Mouse (Mus musculus) heart, postnatal 14 days (tissue): ENCODE measurements around the gene Olfr311. TPM values are rescaled to one million over a fixed set of nuclear protein-coding genes. Genes with fewer than 3 reads are reported as not detected.
A peak's percentile ranks its signal among the peaks of the same experiment; 100 is the strongest.
"Not testable (repeated sequence)": the region's sequence is repeated elsewhere in the genome, so short reads cannot be mapped to it uniquely, and the experiment has no call there.

ENCODE experiments used
- DNase-seq, 2 experiments: peaks; one replicate each; pipeline ENCODE4 v3.0.0; 2021 to 2022
- intact Hi-C: fragments of 180-260 bp; cut with DNase I; formaldehyde crosslinking; loops from one replicate; pipeline ENCODE4 v1.15.1; 2025
- long read RNA-seq, 2 experiments: library from polyadenylated mRNA; stranded (forward); transcript quantifications; one replicate each; pipeline ENCODE4 v2.0.0; 2021
- total RNA-seq, 2 experiments: library from RNA; stranded (reverse); gene quantifications; 2 replicates each; pipeline ENCODE4 v1.2.3; 2021

The Olfr311 gene
- not detected for total RNA-seq
- long read RNA-seq, experiment 1, result 0 reads
- long read RNA-seq, experiment 2, result 0 reads

DNA sequence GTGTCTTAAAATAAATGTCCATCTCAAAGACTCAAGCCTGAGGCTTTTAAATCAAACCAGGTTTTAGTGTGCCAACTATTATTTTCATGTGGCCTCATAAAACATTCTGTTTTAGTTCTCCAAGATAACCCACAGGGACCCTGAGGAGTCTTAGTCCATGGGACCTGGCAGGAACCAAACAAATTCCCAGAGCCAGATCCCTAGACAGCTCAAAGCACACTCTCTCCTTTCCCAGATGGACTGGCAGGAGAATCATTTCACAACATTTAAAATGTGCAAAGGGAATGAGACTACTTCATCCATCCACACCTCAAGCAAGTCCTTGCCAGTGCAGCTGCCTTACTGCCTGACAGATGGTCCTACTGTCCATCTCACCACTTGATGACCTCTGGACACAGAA lies at the start of gene Olfr311:
Gene Olfr311 (plus strand): TSS at position 301 of the 400 bp plus-strand sequence.
- intact Hi-C loops, DNase-seq: not testable (repeated sequence)

- intact Hi-C loops, result no loop called here
- no peak for DNase-seq
Observed at GRCm38 (mm10) chr11:58789532-58789931, 49.5 kb upstream of the Olfr311 start.

- DNase-seq, result no peak
- intact Hi-C loops, result no loop called here
Observed at GRCm38 (mm10) chr11:58790053-58790452, 49.0 kb upstream of the Olfr311 start.

GRCm38 (mm10) chr11:58790646-58791045 lies 48.4 kb upstream of the Olfr311 start:
- DNase-seq, result no peak
- intact Hi-C loops, result no loop called here

DNA sequence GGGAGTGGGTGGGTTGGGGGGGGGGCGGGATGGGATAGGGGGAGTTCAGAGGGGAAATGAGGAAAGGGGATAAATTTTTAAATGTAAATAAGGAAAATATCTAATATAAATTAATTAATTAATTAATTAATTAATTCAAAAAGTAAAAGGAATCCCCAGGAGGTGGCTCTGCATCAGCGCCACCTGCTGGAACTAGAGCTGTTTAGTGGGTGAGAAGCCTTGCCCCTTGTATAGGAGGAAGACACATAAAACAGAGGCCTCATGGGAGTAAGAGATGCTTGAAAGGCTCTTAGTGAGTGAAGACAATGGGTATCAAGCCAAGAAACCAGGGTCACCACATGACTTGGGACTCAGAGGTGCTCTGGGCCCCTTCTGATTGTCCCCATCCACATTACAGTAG lies 43.2 kb upstream of the Olfr311 start:
- no peak for DNase-seq
- intact Hi-C loops, result no loop called here

GRCm38 (mm10) chr11:58796850-58797249 lies 42.2 kb upstream of the Olfr311 start:
- DNase-seq, result peak in 1 of 2 experiments; percentile 9
- intact Hi-C loops, result no loop called here

- no peak for DNase-seq
- intact Hi-C loops, result no loop called here
Observed at GRCm38 (mm10) chr11:58799747-58800146, 39.3 kb upstream of the Olfr311 start.

GRCm38 (mm10) chr11:58801558-58802228 lies 37.4 kb upstream of the Olfr311 start, which contains the start of gene Fam183b:
TSS of gene Fam183b (minus strand) at chr11:58801960.
- intact Hi-C loops, result no loop called here
- peak; percentile 3 to 9 for DNase-seq

GRCm38 (mm10) chr11:58803871-58804270 lies 35.2 kb upstream of the Olfr311 start:
- no peak for DNase-seq
- intact Hi-C loops, result no loop called here

- intact Hi-C loops, result no loop called here
- DNase-seq, result no peak
Observed at GRCm38 (mm10) chr11:58804393-58804792, 34.7 kb upstream of the Olfr311 start.

DNA sequence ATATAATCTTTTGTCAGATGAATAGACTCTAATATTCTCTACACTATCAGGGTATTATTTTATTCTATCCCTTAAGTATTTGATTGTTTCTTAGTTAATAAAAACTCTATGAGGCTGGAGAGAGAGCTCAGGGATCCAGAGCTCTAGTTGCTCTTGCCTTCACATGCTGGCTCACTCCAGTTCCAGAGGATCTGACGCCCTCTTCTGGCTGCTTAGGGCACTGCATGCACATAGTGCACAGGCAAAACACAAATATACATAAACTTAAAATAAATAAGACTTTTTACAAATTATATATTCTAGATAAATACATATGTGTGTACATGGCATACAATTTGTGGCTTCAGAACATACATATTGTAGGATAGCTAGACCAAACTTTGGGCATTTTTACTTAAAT lies 27.1 kb upstream of the Olfr311 start:
- no peak for DNase-seq
- intact Hi-C loops, result no loop called here

DNA sequence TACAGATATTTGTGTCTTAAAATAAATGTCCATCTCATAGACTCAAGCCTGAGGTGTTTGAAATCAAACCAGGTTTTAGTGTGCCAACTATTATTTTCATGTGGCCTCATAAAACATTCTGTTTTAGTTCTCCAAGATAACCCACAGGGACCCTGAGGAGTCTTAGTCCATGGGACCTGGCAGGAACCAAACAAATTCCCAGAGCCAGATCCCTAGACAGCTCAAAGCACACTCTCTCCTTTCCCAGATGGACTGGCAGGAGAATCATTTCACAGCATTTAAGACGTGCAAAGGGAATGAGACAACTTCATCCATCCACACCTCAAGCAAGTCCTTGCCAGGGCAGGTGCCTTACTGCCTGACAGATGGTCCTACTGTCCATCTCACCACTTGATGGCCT lies 24.4 kb upstream of the Olfr311 start, which contains the start of gene Olfr313:
Gene Olfr313 (plus strand): TSS at position 301 of the 400 bp plus-strand sequence.
- DNase-seq, intact Hi-C loops: not testable (repeated sequence)

DNA sequence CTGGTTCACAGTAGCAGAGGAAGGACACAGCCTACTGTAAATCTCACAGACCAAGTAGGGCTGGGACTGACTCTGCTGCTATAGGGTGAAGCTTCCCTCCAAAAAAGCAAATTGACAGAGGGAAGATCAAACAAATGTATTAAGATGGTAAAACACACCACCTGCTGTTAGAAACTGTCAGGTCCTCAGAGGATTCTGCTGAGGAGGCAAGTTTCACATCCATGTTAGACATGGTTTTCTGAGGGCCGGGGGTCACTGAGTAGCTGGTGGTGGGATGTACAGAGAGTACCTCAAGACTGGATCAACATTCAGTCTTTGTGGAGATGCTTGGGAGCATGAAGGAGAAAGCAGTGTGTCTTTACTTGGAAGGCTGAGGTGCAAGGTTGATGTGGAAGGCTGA lies 23.4 kb upstream of the Olfr311 start:
- intact Hi-C loops, result no loop called here
- no peak for DNase-seq

GRCm38 (mm10) chr11:58828937-58829336 lies 10.1 kb upstream of the Olfr311 start, which contains the start of gene Olfr312:
TSS of gene Olfr312 (plus strand) at chr11:58829237.
- DNase-seq, intact Hi-C loops: not testable (repeated sequence)

DNA sequence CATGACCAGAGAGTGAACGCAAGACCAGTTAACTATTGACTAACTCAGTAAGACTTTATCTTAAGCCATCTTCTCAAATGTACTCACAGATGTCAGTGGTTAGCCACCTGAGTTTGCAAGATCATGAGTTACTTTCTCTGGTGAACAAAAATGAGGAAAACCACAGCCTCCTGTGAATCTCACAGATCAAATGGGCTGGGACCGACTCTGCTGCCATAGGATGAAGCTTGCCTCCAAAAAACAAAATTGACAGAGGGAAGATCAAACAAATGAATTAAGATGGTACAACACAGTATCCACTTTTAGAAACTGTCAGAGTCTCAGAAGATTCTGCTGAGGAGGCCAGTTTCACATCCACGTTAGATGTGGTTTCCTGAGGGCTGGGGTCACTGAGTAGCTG lies 9.3 kb upstream of the Olfr311 start:
- intact Hi-C loops, result no loop called here

DNA sequence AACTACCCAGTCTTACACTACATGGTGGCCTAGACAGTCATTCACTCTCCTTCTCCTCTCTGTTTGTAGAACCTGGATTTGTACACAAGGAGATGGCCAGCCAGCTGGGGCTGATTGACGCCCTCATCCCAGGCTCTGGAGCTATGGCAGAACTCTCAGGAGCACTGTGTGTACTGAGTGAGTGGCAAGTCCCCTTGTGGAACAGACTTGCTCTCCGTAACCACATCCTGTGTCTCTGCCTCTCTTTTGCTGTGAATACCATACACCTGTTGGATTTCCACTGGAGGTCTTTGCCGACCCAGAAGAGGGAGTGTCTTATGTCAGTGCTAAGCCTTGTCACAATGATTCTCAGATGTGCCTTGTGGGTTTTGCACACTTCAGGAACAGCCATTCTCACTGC lies 6.5 kb upstream of the Olfr311 start:
- intact Hi-C loops, DNase-seq: not testable (repeated sequence)

More for the DNA sequence above, 9.3 kb upstream of the Olfr311 start:
- DNase-seq, result no peak

- peak; percentile 77 to 86 for DNase-seq
- intact Hi-C loops, result loop anchor here (5.0 kb wide), 1 partner anchor 55 kb away; the partner anchor contains the start of gene Zfp39
Observed at GRCm38 (mm10) chr11:58846919-58847461, 7.9 kb downstream of the Olfr311 start, which contains the start of gene Gm12258. TSS of gene Gm12258 (plus strand) at chr11:58847158.

DNA sequence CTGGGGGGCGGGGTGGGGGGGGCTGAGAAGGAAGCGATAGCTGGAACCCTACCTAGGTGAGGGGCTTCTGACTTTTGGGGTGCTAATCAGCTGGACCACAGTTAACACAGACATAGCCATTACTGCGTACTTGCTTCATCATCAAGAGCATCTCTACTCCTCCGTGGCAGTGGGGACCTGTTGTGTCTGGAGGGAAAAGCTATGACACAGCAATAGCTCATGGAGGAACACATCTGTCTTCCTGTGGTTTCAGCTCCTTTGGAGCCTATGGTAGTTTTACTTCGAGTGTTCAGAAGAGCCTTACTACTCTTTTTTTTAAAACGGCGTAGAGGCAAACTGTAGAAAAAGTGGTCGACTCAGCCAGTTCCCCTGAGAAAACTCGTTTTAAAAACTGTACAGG lies 8.6 kb downstream of the Olfr311 start:
- intact Hi-C loops, result loop anchor here (5.0 kb wide), 1 partner anchor 55 kb away; the partner anchor contains the start of gene Zfp39
- no peak for DNase-seq

DNA sequence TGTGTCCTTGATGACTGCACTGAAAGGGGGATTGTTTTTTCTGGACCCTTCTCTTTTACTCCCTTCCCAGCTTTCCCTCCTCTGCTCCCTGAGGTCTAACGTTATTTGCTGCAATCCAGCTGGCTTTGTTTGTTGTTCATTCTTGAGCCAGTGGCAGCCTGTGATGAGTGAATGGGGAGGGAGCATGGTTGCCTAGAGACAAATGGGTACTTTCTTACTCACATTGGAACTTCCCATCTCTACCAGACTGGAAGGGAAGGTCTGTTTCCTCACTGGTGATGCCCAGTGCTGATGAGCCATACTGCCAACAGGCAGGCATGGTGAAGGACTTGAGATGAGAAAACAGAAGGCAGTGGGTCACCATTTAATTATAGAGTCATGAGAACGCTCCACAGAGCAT lies 10.7 kb downstream of the Olfr311 start:
- intact Hi-C loops, result loop anchor here (5.0 kb wide), 1 partner anchor 53 kb away; the partner anchor contains the start of gene Zfp39
- no peak for DNase-seq

DNA sequence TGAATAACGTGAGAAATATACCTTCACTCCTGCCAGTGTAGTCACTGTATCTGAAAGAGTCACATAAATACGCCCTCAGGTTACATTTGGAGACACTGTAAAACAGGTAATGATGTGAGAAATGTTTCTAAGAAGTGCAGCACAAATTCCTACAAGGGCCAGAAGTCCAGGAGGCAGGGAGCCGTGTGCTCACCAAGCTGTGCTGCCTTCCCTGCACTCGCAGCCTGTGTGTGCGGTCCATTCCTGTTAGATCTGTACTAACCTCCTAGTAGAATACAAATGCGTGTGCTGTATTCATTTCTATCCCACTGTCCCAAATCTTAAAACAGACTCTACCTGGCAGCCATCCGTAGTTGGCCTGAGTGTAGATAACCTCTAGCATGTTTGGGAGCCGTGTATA lies 21.7 kb downstream of the Olfr311 start:
- intact Hi-C loops, result no loop called here
- no peak for DNase-seq
